Mouse (Mus musculus): ENCODE measurements at regions not wholly inside any gene's neighbourhood (a gene's known extent, or its start where the extent isn't known, plus 50 kb on each side); places are given as distances from the start of the nearest gene placed in this dataset.
"Not testable (repeated sequence)": the region's sequence is repeated elsewhere in the genome, so short reads cannot be mapped to it uniquely, and the experiment has no call there.

- Histone ChIP-seq H3K9me3 (replicated peaks; ENCODE audit: control insufficient read depth, low read length) (no peaks in the 10 kb centered on the region), H3K36me3 (ENCODE audit: control insufficient read depth, insufficient read depth, low read length) (no peaks in the 10 kb centered on the region), H3K9ac (ENCODE audit: low read length) (no peak overlapping the region), H3K27ac (ENCODE audit: low read depth, low read length) (no peak overlapping the region), H3K4me2 (ENCODE audit: low read length) (no peak overlapping the region), H3K4me1 (ENCODE audit: control insufficient read depth, insufficient read depth, low read length) (no peaks in the 10 kb centered on the region), H3K4me3 (ENCODE audit: low read depth, low read length) (no peak overlapping the region), H3K27me3 (replicated peaks; ENCODE audit: control insufficient read depth, insufficient read depth, low read length) (no peaks in the 10 kb centered on the region)
- ATAC-seq (no peak), DNase-seq (ENCODE audit: low spot score) (no peak)
- 82% methylated on average over 12 of the region's 12 CpGs for WGBS
Observed at GRCm38 (mm10) chr14:46591753-46592359, 168.5 kb upstream of the Cdkn3 start.

GRCm38 (mm10) chr14:46591211-46591610 is 169.1 kb upstream of the Cdkn3 start:
- DNase-seq (ENCODE audit: low spot score) (no peak), ATAC-seq (no peak)
- no peaks in the 10 kb centered on the region for H3K9me3 ChIP-seq (replicated peaks; ENCODE audit: control insufficient read depth, low read length)
- H3K9ac ChIP-seq (ENCODE audit: low read length): no peak overlapping the region
- H3K4me2 ChIP-seq (ENCODE audit: low read length): no peak overlapping the region
- no peaks in the 10 kb centered on the region for H3K4me1 ChIP-seq (ENCODE audit: control insufficient read depth, insufficient read depth, low read length)
- H3K27ac ChIP-seq (ENCODE audit: low read depth, low read length): no peak overlapping the region
- no peak overlapping the region for H3K4me3 ChIP-seq (ENCODE audit: low read depth, low read length)
- WGBS: 95% methylated on average over 3 of the region's 3 CpGs
- no peaks in the 10 kb centered on the region for H3K27me3 ChIP-seq (replicated peaks; ENCODE audit: control insufficient read depth, insufficient read depth, low read length)
- no peaks in the 10 kb centered on the region for H3K36me3 ChIP-seq (ENCODE audit: control insufficient read depth, insufficient read depth, low read length)

- ATAC-seq: no peak
- no peak overlapping the region for H3K4me3 ChIP-seq (ENCODE audit: low read depth, low read length)
- 85% methylated on average over 11 of the region's 11 CpGs for WGBS
- H3K4me2 ChIP-seq (ENCODE audit: low read length): no peak overlapping the region
- H3K27ac ChIP-seq (ENCODE audit: low read depth, low read length): no peak overlapping the region
- no peak for DNase-seq (ENCODE audit: low spot score)
- no peaks in the 10 kb centered on the region for H3K4me1 ChIP-seq (ENCODE audit: control insufficient read depth, insufficient read depth, low read length)
- no peaks in the 10 kb centered on the region for H3K36me3 ChIP-seq (ENCODE audit: control insufficient read depth, insufficient read depth, low read length)
- H3K27me3 ChIP-seq (replicated peaks; ENCODE audit: control insufficient read depth, insufficient read depth, low read length): no peaks in the 10 kb centered on the region
- H3K9ac ChIP-seq (ENCODE audit: low read length): no peak overlapping the region
- H3K9me3 ChIP-seq (replicated peaks; ENCODE audit: control insufficient read depth, low read length): no peaks in the 10 kb centered on the region
Observed at GRCm38 (mm10) chr14:46586093-46586492, 174.2 kb upstream of the Cdkn3 start.

- Histone ChIP-seq H3K36me3 (ENCODE audit: control insufficient read depth, insufficient read depth, low read length) (no peaks in the 10 kb centered on the region), H3K27me3 (replicated peaks; ENCODE audit: control insufficient read depth, insufficient read depth, low read length) (no peaks in the 10 kb centered on the region), H3K4me2 (ENCODE audit: low read length) (no peak overlapping the region), H3K9me3 (replicated peaks; ENCODE audit: control insufficient read depth, low read length) (no peaks in the 10 kb centered on the region), H3K27ac (ENCODE audit: low read depth, low read length) (no peak overlapping the region), H3K4me3 (ENCODE audit: low read depth, low read length) (no peak overlapping the region), H3K4me1 (ENCODE audit: control insufficient read depth, insufficient read depth, low read length) (no peaks in the 10 kb centered on the region), H3K9ac (ENCODE audit: low read length) (no peak overlapping the region)
- DNase-seq (ENCODE audit: low spot score) (peak; percentile 6), ATAC-seq (no peak)
- 53% methylated on average over 13 of the region's 13 CpGs for WGBS
Observed at GRCm38 (mm10) chr14:46578051-46579000, 182.0 kb upstream of the Cdkn3 start.

- no peaks in the 10 kb centered on the region for H3K4me1 ChIP-seq (ENCODE audit: control insufficient read depth, insufficient read depth, low read length)
- no peak overlapping the region for H3K4me2 ChIP-seq (ENCODE audit: low read length)
- H3K9me3 ChIP-seq (replicated peaks; ENCODE audit: control insufficient read depth, low read length): no peaks in the 10 kb centered on the region
- no peak overlapping the region for H3K27ac ChIP-seq (ENCODE audit: low read depth, low read length)
- no peak for DNase-seq (ENCODE audit: low spot score)
- WGBS: 63% methylated on average over 4 of the region's 4 CpGs
- no peak overlapping the region for H3K4me3 ChIP-seq (ENCODE audit: low read depth, low read length)
- no peak for ATAC-seq
- no peak overlapping the region for H3K9ac ChIP-seq (ENCODE audit: low read length)
- H3K36me3 ChIP-seq (ENCODE audit: control insufficient read depth, insufficient read depth, low read length): no peaks in the 10 kb centered on the region
- no peaks in the 10 kb centered on the region for H3K27me3 ChIP-seq (replicated peaks; ENCODE audit: control insufficient read depth, insufficient read depth, low read length)
Observed at GRCm38 (mm10) chr14:46575889-46576288, 184.5 kb upstream of the Cdkn3 start.

GRCm38 (mm10) chr14:46575414-46575813 is 184.9 kb upstream of the Cdkn3 start:
- Histone ChIP-seq H3K27ac (ENCODE audit: low read depth, low read length) (no peak overlapping the region), H3K9me3 (replicated peaks; ENCODE audit: control insufficient read depth, low read length) (no peaks in the 10 kb centered on the region), H3K36me3 (ENCODE audit: control insufficient read depth, insufficient read depth, low read length) (no peaks in the 10 kb centered on the region), H3K4me2 (ENCODE audit: low read length) (no peak overlapping the region), H3K9ac (ENCODE audit: low read length) (no peak overlapping the region), H3K4me3 (ENCODE audit: low read depth, low read length) (no peak overlapping the region), H3K4me1 (ENCODE audit: control insufficient read depth, insufficient read depth, low read length) (no peaks in the 10 kb centered on the region), H3K27me3 (replicated peaks; ENCODE audit: control insufficient read depth, insufficient read depth, low read length) (no peaks in the 10 kb centered on the region)
- WGBS: 83% methylated on average over 3 of the region's 3 CpGs
- DNase-seq (ENCODE audit: low spot score): no peak
- no peak for ATAC-seq

- ATAC-seq: no peak
- Histone ChIP-seq H3K27me3 (replicated peaks; ENCODE audit: control insufficient read depth, insufficient read depth, low read length) (no peaks in the 10 kb centered on the region), H3K4me2 (ENCODE audit: low read length) (no peak overlapping the region), H3K4me1 (ENCODE audit: control insufficient read depth, insufficient read depth, low read length) (no peaks in the 10 kb centered on the region), H3K27ac (ENCODE audit: low read depth, low read length) (no peak overlapping the region), H3K9ac (ENCODE audit: low read length) (no peak overlapping the region), H3K36me3 (ENCODE audit: control insufficient read depth, insufficient read depth, low read length) (no peaks in the 10 kb centered on the region), H3K4me3 (ENCODE audit: low read depth, low read length) (no peak overlapping the region), H3K9me3 (replicated peaks; ENCODE audit: control insufficient read depth, low read length) (no peaks in the 10 kb centered on the region)
- 75% methylated on average over 6 of the region's 6 CpGs for WGBS
- no peak for DNase-seq (ENCODE audit: low spot score)
Observed at GRCm38 (mm10) chr14:46573401-46573800, 182.9 kb upstream of the Bmp4 start.

- not testable (repeated sequence) for H3K4me3 ChIP-seq (ENCODE audit: low read depth, low read length); H3K4me1 ChIP-seq (ENCODE audit: control insufficient read depth, insufficient read depth, low read length); H3K4me2 ChIP-seq (ENCODE audit: low read length); H3K36me3 ChIP-seq (ENCODE audit: control insufficient read depth, insufficient read depth, low read length); DNase-seq (ENCODE audit: low spot score); H3K27me3 ChIP-seq (replicated peaks; ENCODE audit: control insufficient read depth, insufficient read depth, low read length); ATAC-seq; H3K9me3 ChIP-seq (replicated peaks; ENCODE audit: control insufficient read depth, low read length); H3K27ac ChIP-seq (ENCODE audit: low read depth, low read length); H3K9ac ChIP-seq (ENCODE audit: low read length)
- WGBS: 84% methylated on average over 2 of the region's 2 CpGs
Observed at GRCm38 (mm10) chr14:46572972-46573371, 182.5 kb upstream of the Bmp4 start.

- ATAC-seq (no peak), DNase-seq (ENCODE audit: low spot score) (peak; percentile 17)
- Histone ChIP-seq H3K27me3 (replicated peaks; ENCODE audit: control insufficient read depth, insufficient read depth, low read length) (no peaks in the 10 kb centered on the region), H3K27ac (ENCODE audit: low read depth, low read length) (no peak overlapping the region), H3K4me2 (ENCODE audit: low read length) (no peak overlapping the region), H3K4me3 (ENCODE audit: low read depth, low read length) (no peak overlapping the region), H3K9me3 (replicated peaks; ENCODE audit: control insufficient read depth, low read length) (no peaks in the 10 kb centered on the region), H3K4me1 (ENCODE audit: control insufficient read depth, insufficient read depth, low read length) (no peaks in the 10 kb centered on the region), H3K36me3 (ENCODE audit: control insufficient read depth, insufficient read depth, low read length) (no peaks in the 10 kb centered on the region), H3K9ac (ENCODE audit: low read length) (no peak overlapping the region)
- WGBS: 47% methylated on average over 1 of the region's 1 CpGs
Observed at GRCm38 (mm10) chr14:46571841-46572240, 181.4 kb upstream of the Bmp4 start.
